Mouse (Mus musculus) layer of hippocampus, postnatal 10 days (tissue): Measurements from ENCODE around the gene Olfr1224-ps1. TPM values are rescaled to one million over a fixed set of nuclear protein-coding genes. Genes with fewer than 3 reads are reported as not detected.
"Not testable (repeated sequence)": the region's sequence is repeated elsewhere in the genome, so short reads cannot be mapped to it uniquely, and the experiment has no call there.

Experiments
- DNase-seq, 2 experiments: peaks; one replicate each; pipeline ENCODE4 v3.0.0; 2021; ENCODE audit warnings: low spot score in 2 of 2
- long read RNA-seq: library from polyadenylated mRNA; stranded (forward); transcript quantifications from one replicate; pipeline ENCODE4 v2.0.0, GENCODE M21; 2023
- total RNA-seq, 2 experiments: library from RNA; stranded (reverse); gene quantifications; 2 replicates each; pipeline ENCODE4 v1.2.3; 2021

Gene Olfr1224-ps1
- not detected for total RNA-seq
- long read RNA-seq = 0 reads

- DNase-seq = not testable (repeated sequence)
These were observed at the start of gene Olfr1224-ps1 for GRCm38 (mm10) chr2:89163991-89164390. Gene Olfr1224-ps1 (minus strand): TSS chr2:89164091.

- DNase-seq = no peak
These were observed 36.1 kb upstream of the Olfr1224-ps1 start, which contains the start of gene Olfr1226 for GRCm38 (mm10) chr2:89199948-89200347. Gene Olfr1226 (minus strand): TSS chr2:89200048.

- DNase-seq = no peak
These were observed 32.6 kb upstream of the Olfr1224-ps1 start for GRCm38 (mm10) chr2:89196325-89196982.

- DNase-seq = no peak
These were observed 10.7 kb upstream of the Olfr1224-ps1 start, which contains the start of gene Olfr1225 for GRCm38 (mm10) chr2:89174569-89174968. Gene Olfr1225 (minus strand): TSS chr2:89174669.

- not testable (repeated sequence) for DNase-seq
These were observed 820 bp upstream of the Olfr1224-ps1 start for GRCm38 (mm10) chr2:89164711-89165110.

GRCm38 (mm10) chr2:89151460-89151859, 12.4 kb downstream of the Olfr1224-ps1 start, which contains the start of gene Olfr1223:
Gene Olfr1223 (minus strand): TSS chr2:89151560.
- DNase-seq = no peak

GRCm38 (mm10) chr2:89132954-89133353, 30.9 kb downstream of the Olfr1224-ps1 start, which contains the start of gene Olfr1222:
Gene Olfr1222 (minus strand): TSS chr2:89133054.
- DNase-seq = no peak

GRCm38 (mm10) chr2:89117183-89117582, 46.7 kb downstream of the Olfr1224-ps1 start, which contains the start of gene Olfr1221:
Gene Olfr1221 (minus strand): TSS chr2:89117283.
- no peak for DNase-seq

- DNase-seq = no peak
These were observed 57.2 kb downstream of the Olfr1224-ps1 start, which contains the start of gene Olfr1220 for GRCm38 (mm10) chr2:89106735-89107134. Gene Olfr1220 (minus strand): TSS chr2:89106835.

GRCm38 (mm10) chr2:89105651-89106050, 58.2 kb downstream of the Olfr1224-ps1 start:
- no peak for DNase-seq

Other genes starting within 250 kb of the Olfr1224-ps1 start
- not detected for gene Olfr1209, start 248.9 kb downstream of the Olfr1224-ps1 start, total RNA-seq
- not detected for gene Olfr1211, start 226.0 kb downstream of the Olfr1224-ps1 start, total RNA-seq
- gene Olfr1212, start 210.1 kb downstream of the Olfr1224-ps1 start, total RNA-seq = not detected
- gene Gm13762, start 183.8 kb downstream of the Olfr1224-ps1 start, total RNA-seq = not detected
- gene Olfr1214, start 171.4 kb downstream of the Olfr1224-ps1 start, total RNA-seq = not detected
- gene Olfr1215, start 157.1 kb downstream of the Olfr1224-ps1 start, total RNA-seq = not detected
- gene Olfr1216, start 145.8 kb downstream of the Olfr1224-ps1 start, total RNA-seq = not detected
- gene Olfr1217, start 132.0 kb downstream of the Olfr1224-ps1 start, total RNA-seq = not detected
- gene Olfr1218, start 102.9 kb downstream of the Olfr1224-ps1 start, total RNA-seq = not detected
- gene Olfr1219, start 80.6 kb downstream of the Olfr1224-ps1 start, total RNA-seq = not detected
- not detected for gene Olfr1220, start 57.3 kb downstream of the Olfr1224-ps1 start, total RNA-seq
- not detected for gene Olfr1221, start 46.8 kb downstream of the Olfr1224-ps1 start, total RNA-seq
- gene Olfr1222, start 31.0 kb downstream of the Olfr1224-ps1 start, total RNA-seq = not detected
- gene Olfr1223, start 12.5 kb downstream of the Olfr1224-ps1 start, total RNA-seq = not detected
- gene Olfr1225, start 10.6 kb upstream of the Olfr1224-ps1 start, total RNA-seq = not detected
- not detected for gene Olfr1226, start 36.0 kb upstream of the Olfr1224-ps1 start, total RNA-seq
- not detected for gene Olfr1228, start 90.0 kb upstream of the Olfr1224-ps1 start, total RNA-seq
- gene Olfr1229, start 123.9 kb upstream of the Olfr1224-ps1 start, total RNA-seq = not detected
- not detected for gene Olfr1230, start 133.2 kb upstream of the Olfr1224-ps1 start, total RNA-seq
- not detected for gene Olfr1231, start 143.0 kb upstream of the Olfr1224-ps1 start, total RNA-seq
- gene Olfr1232, start 165.6 kb upstream of the Olfr1224-ps1 start, total RNA-seq = not detected
- not detected for gene Olfr1233, start 178.3 kb upstream of the Olfr1224-ps1 start, total RNA-seq
- gene Olfr1234, start 200.8 kb upstream of the Olfr1224-ps1 start, total RNA-seq = not detected
- not detected for gene Olfr1238, start 245.6 kb upstream of the Olfr1224-ps1 start, total RNA-seq